13 mouse cellular contexts compared by ENCODE assay signal in genomic region chr1:74111696-74112030, GRCm38 (mm10). TPM values are rescaled to one million over a fixed set of nuclear protein-coding genes. Genes with fewer than 3 reads are reported as not detected.
DNase-seq lines count a peak whose midpoint lies in the region; ATAC-seq and TF ChIP-seq lines count a peak whose summit lies in the region.
"Had no signal": no experiment of that assay in that cellular context is flagged by ENCODE, and none has a peak within 500 bp of the region (broad histone marks: within the 10 kb centered on the region; RNA-seq: fewer than 3 reads in every experiment).

No protein-coding gene starts in this region.

- 13% methylated on average over 6 of the region's 6 CpGs for WGBS in forebrain, embryonic 10.5 days
- WGBS in forebrain, postnatal 0 days, result 17% methylated on average over 6 of the region's 6 CpGs
- WGBS in neural tube, embryonic 11.5 days, result 13% methylated on average over 6 of the region's 6 CpGs
- WGBS in limb, embryonic 14.5 days, result 31% methylated on average over 6 of the region's 6 CpGs
- WGBS in stomach, postnatal 0 days, result 51% methylated on average over 6 of the region's 6 CpGs

- no peak for TF ChIP-seq POLR2A in limb, embryonic 14.5 days (IDR thresholded peaks at IDR 0.05; ENCODE audit: borderline replicate concordance, extremely low read depth, insufficient read depth, insufficient read length)

- H3K4me1 ChIP-seq in forebrain, embryonic 10.5 days, result peaks cover 61% of the 10 kb centered on the region
- H3K4me1 ChIP-seq in forebrain, postnatal 0 days (ENCODE audit: insufficient read depth), result peaks cover 12% of the 10 kb centered on the region; the same call in 1 of the 2 replicates
- peaks cover 44% of the 10 kb centered on the region for H3K4me1 ChIP-seq in neural tube, embryonic 11.5 days (ENCODE audit: control insufficient read depth, insufficient read depth, low read length)
- H3K4me1 ChIP-seq in limb, embryonic 14.5 days (ENCODE audit: control insufficient read depth, insufficient read depth, low read length), result peaks cover 24% of the 10 kb centered on the region
- no peaks in the 10 kb centered on the region; the same call in 1 of the 2 replicates for H3K4me1 ChIP-seq in stomach, postnatal 0 days (replicated peaks; ENCODE audit: control insufficient read depth, insufficient read depth)

- ATAC-seq in forebrain, postnatal 0 days, result no peak
- ATAC-seq in neural tube, embryonic 11.5 days (ENCODE audit: insufficient read depth, low FRiP score, low TSS enrichment), result no peak
- ATAC-seq in limb, embryonic 14.5 days (ENCODE audit: low FRiP score, low read depth), result no peak
- ATAC-seq in stomach, postnatal 0 days (ENCODE audit: low FRiP score, low TSS enrichment), result 0 out of 2 replicates have a peak, but pooled peaks have one; percentile 40
- no peak for ATAC-seq in megakaryocyte-erythroid progenitor cell, adult 5-6 weeks (replicated peaks; ENCODE audit: low FRiP score, low TSS enrichment, poor library complexity, severe bottlenecking)
- no peak for ATAC-seq in monocyte, adult 5-6 weeks (replicated peaks; ENCODE audit: insufficient number of reproducible peaks, low FRiP score, low TSS enrichment, poor library complexity, severe bottlenecking)

- H3K4me2 ChIP-seq in forebrain, postnatal 0 days (ENCODE audit: low read depth), result no peak overlapping the region
- H3K4me2 ChIP-seq in neural tube, embryonic 11.5 days (ENCODE audit: low read depth), result no peak overlapping the region
- no peak overlapping the region for H3K4me2 ChIP-seq in limb, embryonic 14.5 days (replicated peaks; ENCODE audit: low read depth, low read length, severe bottlenecking)
- H3K4me2 ChIP-seq in stomach, postnatal 0 days (replicated peaks; ENCODE audit: low read depth), result no peak overlapping the region

- H3K4me3 ChIP-seq in forebrain, embryonic 10.5 days, result peak overlapping the region; percentile 11
- H3K4me3 ChIP-seq in forebrain, postnatal 0 days (ENCODE audit: low read depth, low read length), result no peak overlapping the region
- no peak overlapping the region for H3K4me3 ChIP-seq in neural tube, embryonic 11.5 days (ENCODE audit: low read depth, low read length)
- no peak overlapping the region for H3K4me3 ChIP-seq in limb, embryonic 14.5 days (replicated peaks; ENCODE audit: low read length)
- no peak overlapping the region for H3K4me3 ChIP-seq in stomach, postnatal 0 days (ENCODE audit: low read depth, low read length)

- no peak for DNase-seq in forebrain, embryonic 10.5 days (ENCODE audit: extremely low spot score, low spot score)
- DNase-seq in forebrain, postnatal 0 days, result no peak
- DNase-seq in neural tube, embryonic 11.5 days (ENCODE audit: low spot score), result no peak
- DNase-seq in neural tube, embryonic 10.5 days (ENCODE audit: extremely low spot score, low spot score), result no peak
- no peak for DNase-seq in limb, embryonic 14.5 days (ENCODE audit: low spot score)
- no peak for DNase-seq in stomach, postnatal 0 days (ENCODE audit: low spot score)
- DNase-seq: adrenal gland, adult 2 months; cerebellum, adult 11-12 months; gastrocnemius, postnatal 10 days; layer of hippocampus, postnatal 36 days; lung, postnatal 10 days had no signal

- no peak for TF ChIP-seq EP300 in stomach, postnatal 0 days (optimal IDR thresholded peaks at IDR 0.05)

- no peak overlapping the region for H3K9ac ChIP-seq in forebrain, postnatal 0 days
- no peak overlapping the region; the same call in 1 of the 2 replicates for H3K9ac ChIP-seq in neural tube, embryonic 11.5 days (ENCODE audit: low read length)
- 0 out of 2 replicates have a peak overlapping the region, but pooled peaks have one; percentile 28 for H3K9ac ChIP-seq in limb, embryonic 14.5 days (ENCODE audit: low read depth, low read length, severe bottlenecking)
- H3K9ac ChIP-seq in stomach, postnatal 0 days (ENCODE audit: low read length), result no peak overlapping the region

- TF ChIP-seq CTCF in forebrain, postnatal 0 days (IDR thresholded peaks at IDR 0.05; ENCODE audit: low read depth), result no peak
- no peak for TF ChIP-seq CTCF in stomach, postnatal 0 days (IDR thresholded peaks at IDR 0.05; ENCODE audit: low read depth)

- no peaks in the 10 kb centered on the region for H3K36me3 ChIP-seq in forebrain, embryonic 10.5 days (replicated peaks)
- H3K36me3 ChIP-seq in forebrain, postnatal 0 days (ENCODE audit: insufficient read depth), result no peaks in the 10 kb centered on the region
- H3K36me3 ChIP-seq in neural tube, embryonic 11.5 days (ENCODE audit: control insufficient read depth, insufficient read depth, low read length), result no peaks in the 10 kb centered on the region
- no peaks in the 10 kb centered on the region for H3K36me3 ChIP-seq in limb, embryonic 14.5 days (ENCODE audit: control insufficient read depth, insufficient read depth, low read length)
- no peaks in the 10 kb centered on the region for H3K36me3 ChIP-seq in stomach, postnatal 0 days (ENCODE audit: control insufficient read depth, insufficient read depth, low read length)

- peak overlapping the region; percentile 81 for H3K27ac ChIP-seq in forebrain, embryonic 10.5 days
- H3K27ac ChIP-seq in forebrain, postnatal 0 days (ENCODE audit: low read depth, low read length), result no peak overlapping the region
- H3K27ac ChIP-seq in neural tube, embryonic 11.5 days (ENCODE audit: low read depth, low read length), result peak overlapping the region; percentile 78
- H3K27ac ChIP-seq in limb, embryonic 14.5 days (replicated peaks; ENCODE audit: low read depth, low read length), result peak overlapping the region; percentile 20; the same call in 1 of the 2 replicates
- H3K27ac ChIP-seq in stomach, postnatal 0 days (replicated peaks), result no peak overlapping the region

- peaks cover 31% of the 10 kb centered on the region for H3K27me3 ChIP-seq in forebrain, embryonic 10.5 days (ENCODE audit: poor library complexity, severe bottlenecking)
- H3K27me3 ChIP-seq in forebrain, postnatal 0 days (ENCODE audit: insufficient read depth, low read length), result no peaks in the 10 kb centered on the region
- no peaks in the 10 kb centered on the region for H3K27me3 ChIP-seq in neural tube, embryonic 11.5 days (ENCODE audit: control insufficient read depth, insufficient read depth, low read length)
- no peaks in the 10 kb centered on the region for H3K27me3 ChIP-seq in limb, embryonic 14.5 days (ENCODE audit: control insufficient read depth, insufficient read depth, low read length)
- no peaks in the 10 kb centered on the region for H3K27me3 ChIP-seq in stomach, postnatal 0 days (ENCODE audit: control insufficient read depth, insufficient read depth, low read length)

- H3K9me3 ChIP-seq in forebrain, embryonic 10.5 days, result no peaks in the 10 kb centered on the region
- H3K9me3 ChIP-seq in forebrain, postnatal 0 days (ENCODE audit: low read length), result no peaks in the 10 kb centered on the region
- no peaks in the 10 kb centered on the region for H3K9me3 ChIP-seq in neural tube, embryonic 11.5 days (ENCODE audit: control insufficient read depth, low read length)
- H3K9me3 ChIP-seq in limb, embryonic 14.5 days (ENCODE audit: control insufficient read depth, low read length), result no peaks in the 10 kb centered on the region
- H3K9me3 ChIP-seq in stomach, postnatal 0 days (ENCODE audit: control insufficient read depth, low read length), result no peaks in the 10 kb centered on the region

RNA-seq across cellular contexts. Expression of gene Tns1, which starts 12.6 kb away (rescaled TPM):
- polyA plus RNA-seq in forebrain, embryonic 10.5 days (2016; fragmentation: Nextera tagmentation; extraction: Ambion mirVana), result 11.6 and 15.9 TPM in 2 replicates
- 10.2 and 21.8 TPM in 2 replicates for total RNA-seq in forebrain, postnatal 0 days (2014; rRNA removed)
- 6.0 and 7.0 TPM in 2 replicates for polyA plus RNA-seq in forebrain, postnatal 0 days (2015; fragmentation: Nextera tagmentation; extraction: Ambion mirVana)
- 17.9 and 19.9 TPM in 2 replicates for polyA plus RNA-seq in neural tube, embryonic 11.5 days (2014; fragmentation: Nextera tagmentation; extraction: Ambion mirVana)
- polyA plus RNA-seq in limb, embryonic 14.5 days (2012; rRNA removed), result 38.0 and 67.2 TPM in 2 replicates
- 51.3 and 55.9 TPM in 2 replicates for polyA plus RNA-seq in limb, embryonic 14.5 days (2014; fragmentation: Nextera tagmentation; extraction: Ambion mirVana)
- 28.8 and 32.7 TPM in 2 replicates for polyA plus RNA-seq in stomach, postnatal 0 days (2015; fragmentation: Nextera tagmentation; extraction: Ambion mirVana)
- total RNA-seq in megakaryocyte-erythroid progenitor cell, adult 5-6 weeks (2014; fragmentation: Nextera tagmentation), result 62.1 and 69.2 TPM in 2 replicates
- total RNA-seq in megakaryocyte-erythroid progenitor cell, adult 5-6 weeks (2017), result 17.3 and 25.3 TPM in 2 replicates
- 1.9 to 2.9 TPM (median 2.0 TPM) in 3 replicates for total RNA-seq in monocyte, adult 5-6 weeks (2017)

RNA-seq across cellular contexts. Expression of gene Rufy4, which starts 13.7 kb away (rescaled TPM):
- 0.27 and 0.35 TPM in 2 replicates for polyA plus RNA-seq in forebrain, embryonic 10.5 days (2016; fragmentation: Nextera tagmentation; extraction: Ambion mirVana)
- total RNA-seq in forebrain, postnatal 0 days (2014; rRNA removed), result 0.15 TPM in 1 of 2 replicates, not detected in the other
- polyA plus RNA-seq in forebrain, postnatal 0 days (2015; fragmentation: Nextera tagmentation; extraction: Ambion mirVana), result 0.08 and 0.13 TPM in 2 replicates
- polyA plus RNA-seq in neural tube, embryonic 11.5 days (2014; fragmentation: Nextera tagmentation; extraction: Ambion mirVana), result 0.38 and 0.78 TPM in 2 replicates
- polyA plus RNA-seq in limb, embryonic 14.5 days (2012; rRNA removed), result 0.65 and 0.72 TPM in 2 replicates
- polyA plus RNA-seq in limb, embryonic 14.5 days (2014; fragmentation: Nextera tagmentation; extraction: Ambion mirVana), result 0.46 and 0.48 TPM in 2 replicates
- 0.13 and 0.19 TPM in 2 replicates for polyA plus RNA-seq in stomach, postnatal 0 days (2015; fragmentation: Nextera tagmentation; extraction: Ambion mirVana)
- not detected in 2 replicates for total RNA-seq in megakaryocyte-erythroid progenitor cell, adult 5-6 weeks (2014; fragmentation: Nextera tagmentation)
- 0.70 TPM in 1 of 2 replicates, not detected in the other for total RNA-seq in megakaryocyte-erythroid progenitor cell, adult 5-6 weeks (2017)
- 2.6 TPM in 1 of 3 replicates, not detected in the others for total RNA-seq in monocyte, adult 5-6 weeks (2017)
- total RNA-seq: layer of hippocampus, postnatal 36 days had no signal

RNA-seq across cellular contexts. Expression of gene Cxcr2, which starts 42.1 kb away (rescaled TPM):
- polyA plus RNA-seq in forebrain, embryonic 10.5 days (2016; fragmentation: Nextera tagmentation; extraction: Ambion mirVana), result 0.05 and 0.14 TPM in 2 replicates
- 0.48 TPM in 1 of 2 replicates, not detected in the other for total RNA-seq in forebrain, postnatal 0 days (2014; rRNA removed)
- polyA plus RNA-seq in forebrain, postnatal 0 days (2015; fragmentation: Nextera tagmentation; extraction: Ambion mirVana), result 0.05 TPM in 1 of 2 replicates, not detected in the other
- polyA plus RNA-seq in neural tube, embryonic 11.5 days (2014; fragmentation: Nextera tagmentation; extraction: Ambion mirVana), result 0.24 TPM in 1 of 2 replicates, not detected in the other
- 0.13 and 0.15 TPM in 2 replicates for polyA plus RNA-seq in limb, embryonic 14.5 days (2012; rRNA removed)
- 0.06 TPM in 1 of 2 replicates, not detected in the other for polyA plus RNA-seq in limb, embryonic 14.5 days (2014; fragmentation: Nextera tagmentation; extraction: Ambion mirVana)
- 0.15 and 0.18 TPM in 2 replicates for polyA plus RNA-seq in stomach, postnatal 0 days (2015; fragmentation: Nextera tagmentation; extraction: Ambion mirVana)
- total RNA-seq in megakaryocyte-erythroid progenitor cell, adult 5-6 weeks (2014; fragmentation: Nextera tagmentation), result 1.5 TPM in 1 of 2 replicates, not detected in the other
- total RNA-seq in megakaryocyte-erythroid progenitor cell, adult 5-6 weeks (2017), result 0.38 and 0.57 TPM in 2 replicates
- total RNA-seq in monocyte, adult 5-6 weeks (2017), result 3.5 to 10.4 TPM (median 7.4 TPM) in 3 replicates
- polyA plus RNA-seq: adrenal gland, adult 2 months had no signal

Comparison
In these comparisons a context has a peak if more than half of its experiments do, and no peak if none do; other contexts are left out.
1. H3K27ac ChIP-seq: peak in forebrain, embryonic 10.5 days (single experiment), neural tube, embryonic 11.5 days (single experiment) and limb, embryonic 14.5 days (single experiment); none in forebrain, postnatal 0 days (single experiment) and stomach, postnatal 0 days (single experiment).